Mouse (Mus musculus) adrenal gland, adult 10 weeks (tissue): ENCODE results near the gene Atp2b2. TPM values are rescaled to one million over a fixed set of nuclear protein-coding genes. Genes with fewer than 3 reads are reported as not detected.

Experiments
- polyA plus RNA-seq: library from polyadenylated mRNA; stranded (reverse); fragments of 350-450 nt; fragmentation: Illumina TruSeq; extraction: RNeasy Lipid Tissue Mini Kit (QIAGEN cat#74804); gene quantifications from one replicate; pipeline ENCODE4 v1.2.3, GENCODE M21; 2014; ENCODE audit warnings: low read depth, low replicate concordance

Gene Atp2b2
- 1.5 TPM for polyA plus RNA-seq

DNA sequence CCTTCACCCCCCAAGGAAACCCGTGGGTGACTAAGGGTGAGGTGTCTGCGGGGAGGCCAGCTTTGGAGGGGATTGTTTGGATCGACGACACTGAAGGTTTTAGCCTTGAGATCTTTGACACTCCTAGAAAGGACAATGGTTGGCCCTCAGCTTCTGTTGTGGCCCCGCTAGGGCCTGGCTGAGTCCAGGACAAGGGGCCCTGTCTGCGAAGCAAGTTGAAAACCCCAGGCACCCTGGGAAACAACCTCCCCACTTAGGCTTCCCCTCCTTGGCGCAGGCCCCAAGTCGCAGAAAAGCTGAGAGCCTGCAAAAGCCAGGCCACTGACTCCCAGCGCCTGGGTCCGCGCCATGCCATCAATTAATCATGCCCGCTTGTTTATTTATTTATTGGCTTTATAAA is at the start of gene Atp2b2:
TSS of gene Atp2b2 (minus strand) at position 282 of the 400 bp plus-strand sequence.

DNA sequence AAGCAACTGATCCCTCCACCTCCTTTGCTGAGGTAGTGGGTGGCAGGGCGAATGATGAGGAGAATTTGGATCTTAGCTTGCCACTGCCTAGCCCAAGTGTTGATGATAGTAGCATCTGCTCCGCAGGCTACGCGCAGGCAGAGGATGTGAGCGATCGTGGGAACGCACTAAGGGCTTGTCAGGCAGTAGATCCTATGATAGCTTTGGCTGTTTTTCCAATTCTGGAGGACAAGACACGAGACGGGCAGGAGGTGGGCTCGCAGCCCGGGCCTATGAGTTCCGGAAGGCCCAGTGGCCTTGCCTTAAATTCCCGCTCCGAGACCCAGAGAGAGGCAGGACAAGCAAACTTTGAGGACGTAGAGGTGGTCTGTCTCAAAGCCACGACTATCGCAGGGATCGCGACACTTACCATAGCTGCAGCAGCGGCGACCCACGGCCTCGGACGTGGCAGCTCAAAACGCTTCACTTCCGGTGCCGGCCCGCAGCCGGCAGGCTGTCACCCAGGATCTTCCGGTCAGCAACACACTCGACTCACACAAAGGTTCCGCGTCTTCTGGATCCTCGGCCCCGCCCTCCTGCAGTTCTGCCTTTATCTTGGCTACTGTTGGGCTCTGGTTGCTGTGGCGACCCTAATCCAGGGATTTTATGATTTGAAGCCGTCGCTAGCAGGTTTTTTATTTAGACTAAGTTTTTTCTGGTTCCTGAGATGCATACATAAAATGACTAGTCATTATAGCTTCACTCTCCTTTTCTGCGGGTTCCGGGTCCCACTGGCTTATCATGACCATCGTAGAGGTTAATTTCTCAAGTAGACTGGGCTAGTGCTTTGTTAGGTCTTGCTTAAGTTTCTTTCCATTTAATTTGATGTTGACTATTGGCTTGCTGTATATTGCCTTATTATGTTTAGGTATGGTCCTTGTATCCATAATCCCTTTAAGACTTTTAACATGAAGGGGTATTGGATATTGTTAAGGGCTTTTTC is 301.9 kb downstream of the Atp2b2 start, which contains the start of gene Sec13:
TSS of gene Sec13 (minus strand) at position 508 of the 982 bp plus-strand sequence.

DNA sequence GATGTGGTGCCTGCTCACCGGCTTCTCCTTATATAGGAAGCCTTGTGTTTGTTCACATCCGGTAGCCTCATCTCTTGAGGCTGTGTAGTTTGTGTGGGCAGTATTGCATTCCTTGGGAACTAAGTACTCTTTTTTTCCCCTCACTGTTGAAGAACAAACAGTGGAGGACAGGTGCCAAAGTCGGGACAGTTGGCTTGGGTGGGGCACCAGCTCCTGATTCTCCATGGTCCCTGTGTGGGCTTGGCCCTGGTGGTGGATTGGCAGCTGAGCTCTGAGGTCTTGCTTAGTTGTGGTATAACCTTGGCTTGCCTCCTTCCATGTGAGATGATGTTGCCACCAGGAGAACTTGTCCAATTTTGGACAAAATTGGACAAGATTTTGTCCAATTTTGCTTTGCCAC is 322.5 kb downstream of the Atp2b2 start, which contains the start of gene Ghrl:
TSS of gene Ghrl (minus strand) at position 3 of the 400 bp plus-strand sequence.

DNA sequence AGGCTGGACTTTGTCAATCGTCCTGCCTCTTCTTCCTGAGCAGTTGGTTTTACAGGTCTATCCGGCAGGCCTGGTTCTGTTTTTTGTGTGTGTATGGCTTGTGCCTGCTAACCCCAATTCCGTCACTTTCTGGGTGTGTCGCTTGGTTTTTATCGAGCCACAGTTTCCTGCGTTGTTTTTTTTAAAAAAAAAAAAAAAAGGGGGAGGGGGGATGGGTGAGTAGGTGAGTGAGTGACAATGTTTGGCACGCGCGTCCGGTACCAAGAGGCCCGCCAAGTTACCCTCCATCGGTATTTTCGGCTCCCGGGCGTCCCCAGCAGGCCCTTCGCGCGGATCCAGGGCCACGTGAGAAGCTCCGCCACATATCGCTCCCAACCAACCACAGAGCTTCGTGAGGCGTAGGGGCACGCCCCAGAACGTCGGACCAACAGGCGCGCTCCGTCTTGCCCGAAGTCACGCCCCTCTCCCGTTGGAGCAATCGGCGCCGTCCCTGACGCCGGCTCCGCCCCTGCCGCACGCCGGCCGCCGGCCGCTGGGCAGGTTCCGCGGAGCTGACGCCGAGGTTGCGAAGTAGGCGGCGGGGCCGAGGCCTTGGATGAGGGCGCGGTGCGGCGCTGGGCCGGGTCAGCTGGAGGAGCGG is 345.7 kb downstream of the Atp2b2 start, which contains the start of gene Tatdn2:
TSS of gene Tatdn2 (plus strand) at position 469 of the 640 bp plus-strand sequence.

Other genes starting within 250 kb of the Atp2b2 start
- gene Slc6a11, start 88.6 kb upstream of the Atp2b2 start, polyA plus RNA-seq: not detected
- gene Slc6a1, start 240.0 kb upstream of the Atp2b2 start, polyA plus RNA-seq: not detected